Mouse (Mus musculus) liver, embryonic 11.5 days (tissue): Measurements from ENCODE around the gene Trim26. TPM values are rescaled to one million over a fixed set of nuclear protein-coding genes. Genes with fewer than 3 reads are reported as not detected.
"Not testable (repeated sequence)": the region's sequence is repeated elsewhere in the genome, so short reads cannot be mapped to it uniquely, and the experiment has no call there.

ENCODE experiments used
- ATAC-seq: fragments of 200-750 bp; cut with Nextera tagmentation; replicated peaks from 2 replicates; pipeline ENCODE4 v1.8.0; 2017; ENCODE audit warnings: moderate number of reproducible peaks, mild to moderate bottlenecking, moderate TSS enrichment, moderate library complexity; ENCODE audit not compliant: low FRiP score
- DNase-seq: peaks from one replicate; pipeline ENCODE4 v3.0.0-alpha.2; 2017; ENCODE audit warnings: low spot score
- H3K27ac ChIP-seq: fragments of 300-500 bp; sonication (generic); 2 replicates; pipeline ENCODE4 v1.5.1; 2014; ENCODE audit warnings: mild to moderate bottlenecking, low read depth, low read length, control low read depth
- H3K27me3 ChIP-seq: fragments of 300-500 bp; sonication (generic); replicated peaks from 2 replicates; pipeline ENCODE4 v1.6.1; 2014; ENCODE audit warnings: low read length, mixed read lengths; ENCODE audit not compliant: control insufficient read depth, insufficient read depth
- H3K36me3 ChIP-seq: fragments of 300-500 bp; sonication (generic); 2 replicates; pipeline ENCODE4 v1.6.1; 2014; ENCODE audit warnings: mild to moderate bottlenecking, low read length, moderate library complexity, mixed read lengths; ENCODE audit not compliant: control insufficient read depth, insufficient read depth
- H3K4me1 ChIP-seq: fragments of 300-500 bp; sonication (generic); replicated peaks from 2 replicates; pipeline ENCODE4 v1.6.1; 2014; ENCODE audit warnings: low read length, mixed read lengths; ENCODE audit not compliant: control insufficient read depth, insufficient read depth
- H3K4me2 ChIP-seq: fragments of 300-500 bp; sonication (generic); 2 replicates; pipeline ENCODE4 v1.6.1; 2014; ENCODE audit warnings: mild to moderate bottlenecking, control low read depth, moderate library complexity
- H3K4me3 ChIP-seq: fragments of 300-500 bp; sonication (generic); 2 replicates; pipeline ENCODE4 v1.5.1; 2014; ENCODE audit warnings: low read depth, low read length, control low read depth
- H3K9ac ChIP-seq: fragments of 300-500 bp; sonication (generic); 2 replicates; pipeline ENCODE4 v1.6.1; 2014; ENCODE audit warnings: low read depth, low read length, control low read depth
- H3K9me3 ChIP-seq: fragments of 300-500 bp; sonication (generic); 2 replicates; pipeline ENCODE4 v1.6.1; 2016; ENCODE audit warnings: low read length, inconsistent platforms, mixed read lengths; ENCODE audit not compliant: control insufficient read depth
- WGBS: fragments of 180-500 bp; shearing (Covaris S2); extraction: QIAGEN DNeasy Blood & Tissue Kit; methylation state at CpG from one replicate; pipeline ENCODE4 v1.1.7; 2014; 5-methylcytosine and 5-hydroxymethylcytosine counted together
- polyA plus RNA-seq: library from polyadenylated mRNA; unstranded; fragments of >200 nt; fragmentation: Nextera tagmentation; extraction: Ambion mirVana; gene quantifications from 2 replicates; pipeline ENCODE4 v1.2.1, GENCODE M21; 2014

The Trim26 gene
- polyA plus RNA-seq, 1 experiment from 2014 or later = 20.7 TPM

DNA sequence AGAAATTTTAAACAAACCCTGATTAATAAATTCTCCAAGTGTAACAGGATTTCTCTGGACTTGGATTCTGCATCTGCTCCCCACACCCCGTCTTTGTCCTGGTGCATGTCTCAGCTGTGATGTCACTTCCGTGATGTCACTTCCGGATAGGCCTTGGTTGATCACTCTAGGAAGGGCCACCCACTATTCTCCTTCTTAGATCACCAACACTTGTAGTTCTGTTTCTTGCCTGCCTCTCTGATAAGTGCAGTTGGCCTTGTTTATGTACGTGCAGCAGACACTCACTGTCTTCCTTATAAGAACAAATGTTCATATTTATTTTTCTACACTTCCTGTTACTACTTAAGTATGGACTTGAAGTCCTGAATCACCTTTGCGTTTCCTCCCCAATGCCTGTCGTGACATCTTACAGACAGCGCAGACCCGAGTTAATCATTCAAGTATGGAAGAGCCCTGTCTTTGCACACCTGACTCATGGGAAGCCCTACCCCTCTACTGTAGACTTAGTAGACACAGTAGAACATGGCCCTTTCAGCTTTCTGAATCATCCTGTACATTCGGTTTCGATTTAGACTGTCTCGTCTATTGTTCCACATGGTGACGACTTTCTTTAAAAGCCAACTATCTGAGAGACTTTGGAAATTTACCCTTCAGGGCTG is 48.3 kb downstream of the Trim26 start:
- DNase-seq = no peak
- no peak overlapping the region for H3K9ac ChIP-seq
- H3K27me3 ChIP-seq = 0 out of 2 replicates have a peak, but pooled peaks cover 6% of the 10 kb centered on the region
- H3K36me3 ChIP-seq = no peaks in the 10 kb centered on the region
- no peak for ATAC-seq
- no peak overlapping the region for H3K4me3 ChIP-seq
- H3K4me2 ChIP-seq = no peak overlapping the region
- no peaks in the 10 kb centered on the region for H3K4me1 ChIP-seq
- no peaks in the 10 kb centered on the region for H3K9me3 ChIP-seq
- WGBS = 90% methylated on average over 12 of the region's 12 CpGs
- no peak overlapping the region for H3K27ac ChIP-seq

DNA sequence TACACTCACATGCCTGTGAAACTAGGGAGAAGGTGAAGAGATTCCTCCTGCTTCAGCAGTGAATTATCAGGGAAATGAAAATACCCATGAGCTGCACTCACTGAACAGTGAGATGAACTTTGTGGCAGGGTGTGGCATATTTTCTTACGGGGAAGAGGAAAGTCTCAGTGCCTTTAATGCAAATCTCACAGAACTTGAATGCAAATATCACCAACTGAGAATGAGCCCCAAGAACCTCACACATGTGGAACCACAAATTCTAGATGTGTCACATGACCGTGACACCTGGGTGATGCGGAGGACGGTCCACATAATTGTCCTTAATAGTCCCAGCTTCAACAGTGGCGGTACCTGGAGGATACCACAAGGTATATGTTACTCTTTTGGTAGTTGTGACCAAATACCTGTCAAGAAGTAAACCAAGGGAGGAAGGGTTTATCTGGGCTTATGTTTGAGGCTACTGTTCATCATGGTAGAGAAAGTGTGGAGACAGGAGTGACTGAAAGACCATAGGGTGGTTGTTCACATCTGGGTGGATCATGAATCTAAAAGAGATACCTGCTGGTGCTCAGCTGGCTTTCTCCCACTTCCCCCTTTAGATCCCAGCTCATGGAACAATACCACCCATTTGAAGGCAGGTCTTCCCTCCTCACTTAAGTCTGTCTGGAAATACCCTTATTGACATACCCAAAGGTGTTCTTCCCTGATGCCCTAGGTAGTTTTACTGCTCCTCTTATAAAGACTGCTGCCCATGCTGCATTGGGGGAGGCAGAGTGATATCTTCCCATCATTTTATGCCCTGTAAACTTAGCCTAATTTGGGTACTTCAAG is 53.4 kb downstream of the Trim26 start, which contains the start of gene Trim40:
Trim40 (minus strand) TSS at position 51 of the 831 bp plus-strand sequence.
- no peaks in the 10 kb centered on the region for H3K9me3 ChIP-seq
- H3K36me3 ChIP-seq = no peaks in the 10 kb centered on the region
- H3K4me2 ChIP-seq = no peak within 1 kb of the TSS
- WGBS = 81% methylated on average over 5 of the region's 5 CpGs
- no peak within 1 kb of the TSS for H3K4me3 ChIP-seq
- H3K9ac ChIP-seq = no peak within 1 kb of the TSS
- ATAC-seq = no peak
- peaks cover 9% of the 10 kb centered on the region; the same call in 1 of the 2 replicates for H3K27me3 ChIP-seq
- DNase-seq = no peak
- no peak within 1 kb of the TSS for H3K27ac ChIP-seq
- H3K4me1 ChIP-seq = no peaks in the 10 kb centered on the region; the same call in 1 of the 2 replicates

DNA sequence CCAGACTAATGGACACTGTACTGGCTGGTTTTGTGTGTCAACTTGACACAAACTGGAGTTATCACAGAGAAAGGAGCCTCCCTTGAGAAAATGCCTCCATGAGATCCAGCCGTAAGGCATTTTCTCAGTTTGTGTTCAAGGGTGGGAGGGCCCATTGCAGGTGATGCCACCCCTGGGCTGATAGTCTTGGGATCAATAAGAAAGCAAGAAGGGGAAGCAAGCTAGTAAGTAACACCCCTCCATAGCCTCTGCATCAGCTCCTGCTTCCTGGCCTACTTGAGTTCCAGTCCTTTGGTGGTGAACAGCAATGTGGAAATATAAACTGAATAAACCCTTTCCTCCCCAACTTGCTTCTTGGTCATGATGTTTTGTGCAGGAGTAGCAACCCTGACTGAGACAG is 54.6 kb downstream of the Trim26 start:
- not testable (repeated sequence) for H3K4me2 ChIP-seq, ATAC-seq, H3K27ac ChIP-seq, DNase-seq, H3K9ac ChIP-seq, H3K27me3 ChIP-seq, H3K4me3 ChIP-seq, H3K9me3 ChIP-seq, H3K4me1 ChIP-seq, H3K36me3 ChIP-seq
- 79% methylated on average over 1 of the region's 1 CpGs for WGBS

DNA sequence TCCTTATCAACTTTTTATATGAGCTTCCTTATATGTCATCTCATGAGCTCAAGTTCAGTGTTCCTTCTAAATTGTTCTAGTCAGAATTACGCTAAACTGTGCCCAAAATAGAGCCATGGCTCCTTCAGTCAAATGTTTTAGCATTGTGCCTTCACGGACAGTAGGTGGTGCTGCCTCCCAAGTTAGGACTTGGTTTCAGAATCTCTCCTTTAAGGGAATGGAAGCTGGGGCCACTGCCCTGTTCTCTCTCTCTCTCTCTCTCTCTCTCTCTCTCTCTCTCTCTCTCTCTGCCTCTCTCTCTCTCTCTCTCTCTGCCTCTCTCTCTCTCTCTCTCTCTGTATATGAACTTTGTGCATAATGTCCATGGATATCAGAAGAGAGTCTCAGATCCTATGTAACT is 55.4 kb downstream of the Trim26 start:
- Histone ChIP-seq H3K36me3 (no peaks in the 10 kb centered on the region), H3K4me2 (no peak overlapping the region), H3K4me1 (no peaks in the 10 kb centered on the region; the same call in 1 of the 2 replicates), H3K27me3 (peaks cover 9% of the 10 kb centered on the region; the same call in 1 of the 2 replicates), H3K4me3 (no peak overlapping the region), H3K27ac (no peak overlapping the region), H3K9ac (no peak overlapping the region), H3K9me3 (no peaks in the 10 kb centered on the region)
- ATAC-seq = no peak
- WGBS = 16% methylated on average over 2 of the region's 2 CpGs
- DNase-seq = no peak

DNA sequence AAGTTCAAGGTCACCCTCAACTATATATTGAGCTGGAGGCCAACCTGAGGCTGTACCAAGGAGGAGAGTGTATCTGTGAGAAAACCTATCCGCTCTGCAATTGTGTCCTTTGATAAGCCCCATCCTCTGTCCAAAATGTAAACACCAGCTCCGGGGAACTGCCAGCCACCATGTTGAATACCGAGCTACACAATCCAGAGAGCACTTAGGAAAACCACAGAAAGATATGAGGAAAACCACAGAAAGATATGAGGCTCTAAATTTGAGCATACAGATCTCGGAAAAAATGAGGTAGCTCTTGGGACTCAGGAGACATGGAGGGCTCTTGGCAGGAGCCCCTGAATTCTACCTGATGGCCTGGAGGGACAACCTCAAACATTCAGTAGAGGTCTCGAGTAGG is 56.5 kb downstream of the Trim26 start:
- Histone ChIP-seq H3K36me3 (no peaks in the 10 kb centered on the region), H3K27me3 (peaks cover 17% of the 10 kb centered on the region; the same call in 1 of the 2 replicates), H3K4me2 (no peak overlapping the region), H3K4me3 (no peak overlapping the region), H3K27ac (no peak overlapping the region), H3K9ac (no peak overlapping the region), H3K4me1 (no peaks in the 10 kb centered on the region; the same call in 1 of the 2 replicates), H3K9me3 (no peaks in the 10 kb centered on the region)
- DNase-seq (no peak), ATAC-seq (no peak)
- 24% methylated on average over 5 of the region's 5 CpGs for WGBS

DNA sequence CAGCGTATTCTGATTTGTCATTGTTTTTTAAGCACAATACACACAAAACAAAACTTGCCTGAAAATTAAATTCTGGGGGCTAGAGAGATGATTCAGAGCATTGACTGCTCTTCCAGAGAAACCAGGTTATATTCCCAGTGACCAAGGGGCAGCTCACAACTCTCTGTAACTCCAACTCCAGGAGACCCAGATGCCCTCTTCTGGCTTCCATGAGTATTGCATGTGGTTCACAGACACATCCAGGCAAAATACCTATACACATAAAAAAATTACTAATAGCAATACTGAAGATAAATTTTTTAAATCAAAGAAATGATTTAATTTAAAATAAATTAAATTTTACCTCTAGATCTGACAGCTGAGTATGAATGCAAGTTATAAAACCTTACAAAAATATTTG is 59.6 kb downstream of the Trim26 start:
- Histone ChIP-seq H3K9me3 (no peaks in the 10 kb centered on the region), H3K9ac (no peak overlapping the region), H3K27me3 (peaks cover 14% of the 10 kb centered on the region; the same call in 1 of the 2 replicates), H3K27ac (no peak overlapping the region), H3K4me1 (no peaks in the 10 kb centered on the region; the same call in 1 of the 2 replicates), H3K4me2 (no peak overlapping the region), H3K4me3 (no peak overlapping the region), H3K36me3 (no peaks in the 10 kb centered on the region)
- ATAC-seq (no peak), DNase-seq (no peak)
- WGBS = 92% methylated on average over 1 of the region's 1 CpGs

DNA sequence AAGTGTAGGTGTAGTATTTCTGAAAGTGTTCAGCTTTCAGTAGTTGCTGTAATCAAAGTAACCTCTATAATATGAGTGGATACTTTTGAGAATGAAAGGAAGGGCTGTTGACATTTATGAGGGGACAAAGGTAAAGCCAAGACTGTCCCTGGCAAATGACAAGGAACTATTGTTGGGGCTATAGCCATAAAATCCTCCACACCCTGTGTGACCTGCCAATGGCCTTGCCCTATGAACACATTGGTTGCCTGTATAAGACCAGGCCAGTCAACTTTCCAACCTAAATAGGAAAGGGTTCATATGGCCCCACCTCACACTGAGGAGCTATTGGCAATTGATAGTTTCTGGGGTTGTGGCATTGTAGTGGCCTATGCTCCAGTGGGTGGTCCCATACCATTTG is 60.1 kb downstream of the Trim26 start:
- Histone ChIP-seq H3K9me3 (no peaks in the 10 kb centered on the region), H3K36me3 (no peaks in the 10 kb centered on the region)

DNA sequence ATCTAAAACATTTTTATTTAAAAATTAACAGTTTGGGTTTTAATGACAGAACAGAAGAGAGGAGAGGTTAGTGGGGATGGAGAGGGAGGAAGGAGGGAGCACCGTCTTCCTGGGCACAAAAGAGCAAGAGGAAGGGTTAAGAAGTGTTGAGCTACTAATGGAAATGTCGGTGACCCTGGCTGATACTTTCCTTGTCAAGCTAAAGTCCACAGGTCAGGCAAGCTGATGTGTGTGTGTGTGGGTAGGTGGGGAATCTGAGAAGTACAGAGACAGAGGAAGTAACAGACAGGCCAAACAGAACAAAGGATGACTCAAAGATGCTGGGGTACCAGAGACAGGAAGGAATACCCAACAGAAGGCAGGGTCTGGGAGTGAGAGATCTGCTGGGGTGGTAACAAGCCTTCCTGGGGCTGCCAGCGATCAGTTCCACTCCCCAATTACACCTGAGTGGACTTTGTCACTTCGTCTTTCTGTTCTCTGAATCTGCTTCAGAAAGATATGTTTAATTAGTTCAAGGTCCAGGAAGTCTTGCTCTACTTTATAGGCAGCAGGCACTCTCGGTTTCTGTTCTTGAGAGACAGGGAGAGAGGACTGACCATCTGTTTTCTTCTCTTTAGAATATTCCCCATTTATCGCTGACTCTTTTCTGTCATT is 60.7 kb downstream of the Trim26 start, which contains the start of gene Trim31:
Trim31 (plus strand) TSS at position 567 of the 654 bp plus-strand sequence.
- Histone ChIP-seq H3K9me3 (no peaks in the 10 kb centered on the region), H3K4me3 (no peak within 1 kb of the TSS), H3K4me1 (no peaks in the 10 kb centered on the region; the same call in 1 of the 2 replicates), H3K4me2 (no peak within 1 kb of the TSS), H3K27ac (no peak within 1 kb of the TSS), H3K9ac (no peak within 1 kb of the TSS), H3K36me3 (no peaks in the 10 kb centered on the region), H3K27me3 (peaks cover 14% of the 10 kb centered on the region; the same call in 1 of the 2 replicates)
- no peak for ATAC-seq
- no peak for DNase-seq
- 48% methylated on average over 6 of the region's 6 CpGs for WGBS

More for the DNA sequence above, 60.1 kb downstream of the Trim26 start:
- no peaks in the 10 kb centered on the region; the same call in 1 of the 2 replicates for H3K4me1 ChIP-seq
- ATAC-seq (no peak), DNase-seq (no peak)
- H3K4me3 ChIP-seq = no peak overlapping the region
- no peak overlapping the region for H3K4me2 ChIP-seq
- H3K27me3 ChIP-seq = peaks cover 14% of the 10 kb centered on the region; the same call in 1 of the 2 replicates
- H3K9ac ChIP-seq = no peak overlapping the region
- no peak overlapping the region for H3K27ac ChIP-seq
